Mouse (Mus musculus) kidney, adult 8-10 months (tissue): ENCODE results near the gene Kcnh8.

Experiments
- DNase-seq, 2 experiments: peaks; one replicate each; pipeline ENCODE4 v3.0.0; 2022

Gene Kcnh8

GRCm38 (mm10) chr17:52829678-52830077 lies 227.2 kb downstream of the Kcnh8 start:
- DNase-seq, result no peak

- no peak for DNase-seq
Observed at GRCm38 (mm10) chr17:52873195-52873594, 270.7 kb downstream of the Kcnh8 start.

- no peak for DNase-seq
Observed at GRCm38 (mm10) chr17:52878964-52879363, 276.5 kb downstream of the Kcnh8 start.

- DNase-seq, result no peak
Observed at GRCm38 (mm10) chr17:52880051-52880450, 277.5 kb downstream of the Kcnh8 start.

- no peak for DNase-seq
Observed at GRCm38 (mm10) chr17:52885210-52885609, 282.7 kb downstream of the Kcnh8 start.

- DNase-seq, result no peak
Observed at GRCm38 (mm10) chr17:52920519-52921106, 318.1 kb downstream of the Kcnh8 start.

- no peak for DNase-seq
Observed at GRCm38 (mm10) chr17:52943966-52944365, 341.5 kb downstream of the Kcnh8 start.

GRCm38 (mm10) chr17:52972735-52973134 lies 370.2 kb downstream of the Kcnh8 start:
- no peak for DNase-seq

- DNase-seq, result no peak
Observed at GRCm38 (mm10) chr17:52980958-52981357, 378.4 kb downstream of the Kcnh8 start.
